In the genomic region with DNA sequence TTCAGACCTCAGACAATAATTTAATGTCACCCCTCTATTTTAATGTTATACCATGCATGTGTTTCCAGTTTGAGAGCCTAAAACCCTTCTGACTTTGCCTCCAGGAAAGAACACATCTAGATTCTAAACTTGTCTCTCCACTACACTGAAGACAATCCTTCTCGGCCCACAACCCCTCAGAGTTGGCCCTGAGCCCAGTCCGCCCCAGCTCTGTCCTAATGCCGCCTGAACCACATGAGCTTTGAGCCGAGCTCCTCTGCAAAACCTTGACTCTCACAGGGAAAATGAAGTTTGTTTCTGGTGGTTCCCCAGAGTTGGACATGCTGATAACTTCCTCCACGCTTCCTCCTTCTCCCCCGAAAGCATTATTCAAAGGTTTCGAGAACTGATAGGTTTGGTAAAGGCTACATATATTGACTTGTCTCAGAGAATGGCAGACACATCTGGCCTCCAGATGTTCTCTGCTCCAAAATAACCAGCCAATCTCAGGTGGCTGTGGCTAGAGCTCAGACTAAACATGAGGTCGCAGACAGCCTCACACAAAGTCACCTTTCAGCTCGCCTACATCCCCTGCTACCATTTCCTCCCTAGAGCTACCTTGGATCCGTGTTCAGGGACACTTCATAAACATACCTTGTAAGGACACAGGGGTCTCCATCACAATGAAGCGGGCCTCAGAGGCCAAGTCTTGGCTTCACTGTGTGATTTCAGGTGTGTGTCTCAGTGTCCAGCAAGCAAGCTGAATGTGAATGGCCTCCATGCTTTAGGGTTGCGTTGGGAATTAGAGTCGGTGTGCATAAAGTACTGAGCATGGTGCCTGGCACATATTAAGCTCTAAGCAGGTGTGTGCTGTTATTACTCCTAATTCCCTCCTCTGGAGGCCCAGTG, we compare ENCODE assay signal across 12 mouse cellular contexts.
A peak's percentile ranks its signal among the peaks of the same experiment; 100 is the strongest.
DNase-seq lines count a peak whose midpoint lies in the region; ATAC-seq and TF ChIP-seq lines count a peak whose summit lies in the region.
"Had no signal": no experiment of that assay in that cellular context is flagged by ENCODE, and none has a peak within 500 bp of the region (broad histone marks: within the 10 kb centered on the region; RNA-seq: fewer than 3 reads in every experiment).

No protein-coding gene starts in this region.

- no peak overlapping the region for H3K4me3 ChIP-seq in cerebellum, adult 2 months (replicated peaks; ENCODE audit: insufficient read depth, low read depth, low read length)
- H3K4me3 ChIP-seq in midbrain, embryonic 16.5 days (ENCODE audit: low read depth, low read length): no peak overlapping the region
- H3K4me3 ChIP-seq in midbrain, embryonic 15.5 days: no peak overlapping the region
- H3K4me3 ChIP-seq in hindbrain, embryonic 14.5 days (replicated peaks; ENCODE audit: low read length): no peak overlapping the region
- H3K4me3 ChIP-seq in neural tube, embryonic 13.5 days: no peak overlapping the region
- H3K4me3 ChIP-seq: layer of hippocampus, adult 2 months; stomach, embryonic 15.5 days had no signal

- no peak overlapping the region for H3K27ac ChIP-seq in cerebellum, adult 2 months (ENCODE audit: insufficient read depth, low read length)
- H3K27ac ChIP-seq in midbrain, embryonic 16.5 days (ENCODE audit: low read length): no peak overlapping the region
- H3K27ac ChIP-seq in midbrain, embryonic 15.5 days: no peak overlapping the region
- H3K27ac ChIP-seq in hindbrain, embryonic 14.5 days: no peak overlapping the region
- H3K27ac ChIP-seq in neural tube, embryonic 13.5 days (replicated peaks): 0 out of 2 replicates have a peak overlapping the region, but pooled peaks have one; percentile 15
- H3K27ac ChIP-seq: layer of hippocampus, adult 2 months; stomach, embryonic 15.5 days had no signal

- no peaks in the 10 kb centered on the region for H3K27me3 ChIP-seq in cerebellum, adult 2 months (ENCODE audit: control insufficient read depth, insufficient read depth, low read length)
- H3K27me3 ChIP-seq in midbrain, embryonic 16.5 days (ENCODE audit: control insufficient read depth, insufficient read depth, low read depth, low read length): no peaks in the 10 kb centered on the region
- no peaks in the 10 kb centered on the region for H3K27me3 ChIP-seq in midbrain, embryonic 15.5 days (replicated peaks)
- H3K27me3 ChIP-seq in hindbrain, embryonic 14.5 days (ENCODE audit: control insufficient read depth, insufficient read depth, low read length): no peaks in the 10 kb centered on the region
- 0 out of 2 replicates have a peak, but pooled peaks cover 5% of the 10 kb centered on the region for H3K27me3 ChIP-seq in neural tube, embryonic 13.5 days
- H3K27me3 ChIP-seq: stomach, embryonic 15.5 days had no signal

- TF ChIP-seq POLR2A in cerebellum, adult 2 months (IDR thresholded peaks at IDR 0.05; ENCODE audit: borderline replicate concordance, insufficient read depth, low read length): no peak

- H3K9ac ChIP-seq in midbrain, embryonic 16.5 days (ENCODE audit: low read depth, low read length): no peak overlapping the region
- H3K9ac ChIP-seq in midbrain, embryonic 15.5 days: no peak overlapping the region
- H3K9ac ChIP-seq in hindbrain, embryonic 14.5 days: no peak overlapping the region
- no peak overlapping the region for H3K9ac ChIP-seq in neural tube, embryonic 13.5 days
- H3K9ac ChIP-seq: stomach, embryonic 15.5 days had no signal

- no peak overlapping the region for H3K4me2 ChIP-seq in midbrain, embryonic 16.5 days (ENCODE audit: low read length)
- H3K4me2 ChIP-seq in midbrain, embryonic 15.5 days: no peak overlapping the region
- no peak overlapping the region for H3K4me2 ChIP-seq in hindbrain, embryonic 14.5 days (replicated peaks)
- H3K4me2 ChIP-seq in neural tube, embryonic 13.5 days: no peak overlapping the region
- H3K4me2 ChIP-seq: stomach, embryonic 15.5 days had no signal

- no peaks in the 10 kb centered on the region for H3K4me1 ChIP-seq in cerebellum, adult 2 months (ENCODE audit: control insufficient read depth, insufficient read depth, low read length)
- H3K4me1 ChIP-seq in midbrain, embryonic 16.5 days (ENCODE audit: control insufficient read depth, insufficient read depth, low read length): no peaks in the 10 kb centered on the region
- no peaks in the 10 kb centered on the region for H3K4me1 ChIP-seq in midbrain, embryonic 15.5 days
- H3K4me1 ChIP-seq in hindbrain, embryonic 14.5 days (replicated peaks; ENCODE audit: control insufficient read depth, insufficient read depth, low read length): 0 out of 2 replicates have a peak, but pooled peaks cover 3% of the 10 kb centered on the region
- H3K4me1 ChIP-seq in neural tube, embryonic 13.5 days (replicated peaks): peaks cover 22% of the 10 kb centered on the region
- H3K4me1 ChIP-seq: stomach, embryonic 15.5 days had no signal

- 69% methylated on average over 13 of the region's 13 CpGs for WGBS in cerebellum, adult 2 months
- WGBS in midbrain, embryonic 16.5 days: 78% methylated on average over 13 of the region's 13 CpGs
- 75% methylated on average over 13 of the region's 13 CpGs for WGBS in midbrain, embryonic 15.5 days
- 65% methylated on average over 13 of the region's 13 CpGs for WGBS in hindbrain, embryonic 14.5 days
- 65% methylated on average over 13 of the region's 13 CpGs for WGBS in neural tube, embryonic 13.5 days

- no peaks in the 10 kb centered on the region for H3K9me3 ChIP-seq in midbrain, embryonic 16.5 days (replicated peaks; ENCODE audit: control insufficient read depth, low read length, poor library complexity, severe bottlenecking)
- H3K9me3 ChIP-seq in midbrain, embryonic 15.5 days: no peaks in the 10 kb centered on the region
- no peaks in the 10 kb centered on the region for H3K9me3 ChIP-seq in hindbrain, embryonic 14.5 days (ENCODE audit: control insufficient read depth, low read length)
- no peaks in the 10 kb centered on the region for H3K9me3 ChIP-seq in neural tube, embryonic 13.5 days
- H3K9me3 ChIP-seq: stomach, embryonic 15.5 days had no signal

- peak; percentile 54 to 76 for DNase-seq in cerebellum, postnatal 10 days
- no peak for DNase-seq in cerebellum, adult 2 months
- DNase-seq in hindbrain, embryonic 14.5 days (ENCODE audit: low spot score): peak; percentile 49
- DNase-seq in lung, postnatal 4 days: no peak
- DNase-seq: lung, postnatal 14 days had no signal

- TF ChIP-seq CTCF in cerebellum, adult 2 months (IDR thresholded peaks at IDR 0.05; ENCODE audit: borderline replicate concordance, insufficient read depth, low read depth, low read length): no peak

- peak; percentile 69; the same call in 1 of the 2 replicates for ATAC-seq in midbrain, embryonic 16.5 days
- no peak for ATAC-seq in midbrain, embryonic 15.5 days (replicated peaks)
- ATAC-seq in hindbrain, embryonic 14.5 days (ENCODE audit: low FRiP score): 0 out of 2 replicates have a peak, but pooled peaks have one; percentile 8
- ATAC-seq in neural tube, embryonic 13.5 days (ENCODE audit: low read depth): no peak
- ATAC-seq in CD4-positive, CD25-positive, alpha-beta regulatory T cell, adult 4 months: no peak
- ATAC-seq: forebrain, embryonic 16.5 days had no signal

- no peaks in the 10 kb centered on the region for H3K36me3 ChIP-seq in midbrain, embryonic 16.5 days (ENCODE audit: control insufficient read depth, insufficient read depth, low read length)
- no peaks in the 10 kb centered on the region for H3K36me3 ChIP-seq in midbrain, embryonic 15.5 days (replicated peaks)
- no peaks in the 10 kb centered on the region for H3K36me3 ChIP-seq in hindbrain, embryonic 14.5 days (replicated peaks; ENCODE audit: control insufficient read depth, insufficient read depth)
- no peaks in the 10 kb centered on the region for H3K36me3 ChIP-seq in neural tube, embryonic 13.5 days
- H3K36me3 ChIP-seq: stomach, embryonic 15.5 days had no signal

Comparison
In these comparisons a context has a peak if more than half of its experiments do, and no peak if none do; other contexts are left out.
1. DNase-seq: peak in cerebellum, postnatal 10 days (2 of 2) and hindbrain, embryonic 14.5 days (single experiment); none in cerebellum, adult 2 months (0 of 2) and lung, postnatal 4 days (0 of 2).
2. ATAC-seq: peak in midbrain, embryonic 16.5 days (single experiment) and hindbrain, embryonic 14.5 days (single experiment); none in midbrain, embryonic 15.5 days (single experiment), neural tube, embryonic 13.5 days (single experiment) and CD4-positive, CD25-positive, alpha-beta regulatory T cell, adult 4 months (single experiment).